Mouse (Mus musculus): ENCODE measurements around the gene Slamf7.

- TF ChIP-seq POLR2A (IDR thresholded peaks at IDR 0.05; ENCODE audit: extremely low read depth, insufficient read depth, low read length): no peak
- TF ChIP-seq CTCF (IDR thresholded peaks at IDR 0.05; ENCODE audit: low read depth, low read length): no peak
Measured at GRCm38 (mm10) chr1:171607176-171607575, 45.7 kb downstream of the Slamf7 start, which contains the start of gene Ly9.

All from liver, adult 2 months (tissue).